Mouse (Mus musculus) neural tube, embryonic 14.5 days (tissue): ENCODE measurements at regions not wholly inside any gene's neighbourhood (a gene's known extent, or its start where the extent isn't known, plus 50 kb on each side); places are given as distances from the start of the nearest gene placed in this dataset.
"Not testable (repeated sequence)": the region's sequence is repeated elsewhere in the genome, so short reads cannot be mapped to it uniquely, and the experiment has no call there.

Experiments used
- ATAC-seq: fragments of 200-750 bp; cut with Nextera tagmentation; 2 replicates; pipeline ENCODE4 v1.8.0; 2017; ENCODE audit warnings: low read depth, mild to moderate bottlenecking, moderate TSS enrichment, moderate library complexity
- H3K27ac ChIP-seq: fragments of 300-500 bp; sonication (generic); 2 replicates; pipeline ENCODE4 v1.5.1; 2014; ENCODE audit warnings: low read depth, mild to moderate bottlenecking, control low read depth, low read length, moderate library complexity, mixed read lengths
- H3K27me3 ChIP-seq: fragments of 300-500 bp; sonication (generic); 2 replicates; pipeline ENCODE4 v1.6.1; 2014; ENCODE audit warnings: low read length; ENCODE audit not compliant: control insufficient read depth, insufficient read depth
- H3K36me3 ChIP-seq: fragments of 300-500 bp; sonication (generic); 2 replicates; pipeline ENCODE4 v1.6.1; 2014; ENCODE audit warnings: low read length, mixed read lengths; ENCODE audit not compliant: control insufficient read depth, insufficient read depth
- H3K4me1 ChIP-seq: fragments of 300-500 bp; sonication (generic); 2 replicates; pipeline ENCODE4 v1.6.1; 2014; ENCODE audit warnings: low read length; ENCODE audit not compliant: control insufficient read depth, insufficient read depth
- H3K4me2 ChIP-seq: fragments of 300-500 bp; sonication (generic); 2 replicates; pipeline ENCODE4 v1.6.1; 2014; ENCODE audit warnings: mild to moderate bottlenecking, low read depth, low read length, control low read depth
- H3K4me3 ChIP-seq: fragments of 300-500 bp; sonication (generic); 2 replicates; pipeline ENCODE4 v1.5.1; 2014; ENCODE audit warnings: low read depth, low read length, control low read depth, mixed read lengths
- H3K9ac ChIP-seq: fragments of 300-500 bp; sonication (generic); replicated peaks from 2 replicates; pipeline ENCODE4 v1.6.1; 2014; ENCODE audit warnings: low read depth, mild to moderate bottlenecking, control low read depth, low read length, mixed read lengths
- H3K9me3 ChIP-seq: fragments of 300-500 bp; sonication (generic); 2 replicates; pipeline ENCODE4 v1.6.1; 2016; ENCODE audit warnings: low read length; ENCODE audit not compliant: control insufficient read depth
- WGBS: fragments of 180-500 bp; shearing (Covaris S2); extraction: QIAGEN DNeasy Blood & Tissue Kit; methylation state at CpG from one replicate; pipeline ENCODE4 v1.1.7; 2014; 5-methylcytosine and 5-hydroxymethylcytosine counted together

GRCm38 (mm10) chr4:27425902-27426301, 1079.2 kb upstream of the Manea start:
- ATAC-seq = peak; percentile 61; the same call in 1 of the 2 replicates
- H3K4me3 ChIP-seq = no peak overlapping the region
- no peaks in the 10 kb centered on the region for H3K36me3 ChIP-seq
- no peaks in the 10 kb centered on the region for H3K4me1 ChIP-seq
- H3K27ac ChIP-seq = no peak overlapping the region
- no peaks in the 10 kb centered on the region for H3K9me3 ChIP-seq
- H3K9ac ChIP-seq = no peak overlapping the region
- no peak overlapping the region for H3K4me2 ChIP-seq
- no peaks in the 10 kb centered on the region for H3K27me3 ChIP-seq
- whole genome bisulfite sequencing = 66% methylated on average over 7 of the region's 7 CpGs

GRCm38 (mm10) chr4:27423846-27424245, 1077.2 kb upstream of the Manea start:
- Histone ChIP-seq H3K27me3 (no peaks in the 10 kb centered on the region), H3K4me1 (no peaks in the 10 kb centered on the region), H3K4me2 (no peak overlapping the region), H3K27ac (no peak overlapping the region), H3K9me3 (no peaks in the 10 kb centered on the region), H3K9ac (no peak overlapping the region), H3K4me3 (no peak overlapping the region), H3K36me3 (no peaks in the 10 kb centered on the region)
- 92% methylated on average over 3 of the region's 3 CpGs for WGBS
- ATAC-seq = no peak

GRCm38 (mm10) chr4:27418517-27418916, 1071.8 kb upstream of the Manea start:
- Histone ChIP-seq H3K27ac (no peak overlapping the region), H3K9ac (no peak overlapping the region), H3K4me1 (no peaks in the 10 kb centered on the region), H3K27me3 (no peaks in the 10 kb centered on the region), H3K9me3 (no peaks in the 10 kb centered on the region), H3K36me3 (no peaks in the 10 kb centered on the region), H3K4me2 (no peak overlapping the region), H3K4me3 (no peak overlapping the region)
- no peak for ATAC-seq
- 68% methylated on average over 2 of the region's 2 CpGs for WGBS

- not testable (repeated sequence) for ATAC-seq, H3K9me3 ChIP-seq, H3K4me3 ChIP-seq, H3K27ac ChIP-seq, H3K9ac ChIP-seq, H3K4me2 ChIP-seq, H3K36me3 ChIP-seq, H3K4me1 ChIP-seq, H3K27me3 ChIP-seq
- 94% methylated on average over 4 of the region's 5 CpGs for WGBS
These were observed 1038.2 kb upstream of the Manea start for GRCm38 (mm10) chr4:27384941-27385340.

- Histone ChIP-seq H3K4me2 (no peak overlapping the region), H3K27ac (no peak overlapping the region), H3K4me1 (no peaks in the 10 kb centered on the region), H3K27me3 (no peaks in the 10 kb centered on the region), H3K36me3 (no peaks in the 10 kb centered on the region), H3K4me3 (no peak overlapping the region), H3K9ac (no peak overlapping the region), H3K9me3 (no peaks in the 10 kb centered on the region)
- ATAC-seq = no peak
These were observed 1000.2 kb upstream of the Manea start for GRCm38 (mm10) chr4:27346892-27347291.

GRCm38 (mm10) chr4:27333279-27333678, 986.6 kb upstream of the Manea start:
- no peaks in the 10 kb centered on the region for H3K9me3 ChIP-seq
- no peak overlapping the region for H3K4me3 ChIP-seq
- 92% methylated on average over 3 of the region's 3 CpGs for WGBS
- H3K36me3 ChIP-seq = no peaks in the 10 kb centered on the region
- H3K4me1 ChIP-seq = no peaks in the 10 kb centered on the region
- H3K27me3 ChIP-seq = no peaks in the 10 kb centered on the region
- no peak overlapping the region for H3K4me2 ChIP-seq
- no peak for ATAC-seq
- H3K27ac ChIP-seq = no peak overlapping the region
- H3K9ac ChIP-seq = no peak overlapping the region
